Mouse (Mus musculus): Measurements from ENCODE around the gene Mpzl3. TPM values are rescaled to one million over a fixed set of nuclear protein-coding genes. Genes with fewer than 3 reads are reported as not detected.

Mpzl3 gene
- polyA plus RNA-seq, 1 experiment from 2014 or later, result 5.4 TPM

DNA sequence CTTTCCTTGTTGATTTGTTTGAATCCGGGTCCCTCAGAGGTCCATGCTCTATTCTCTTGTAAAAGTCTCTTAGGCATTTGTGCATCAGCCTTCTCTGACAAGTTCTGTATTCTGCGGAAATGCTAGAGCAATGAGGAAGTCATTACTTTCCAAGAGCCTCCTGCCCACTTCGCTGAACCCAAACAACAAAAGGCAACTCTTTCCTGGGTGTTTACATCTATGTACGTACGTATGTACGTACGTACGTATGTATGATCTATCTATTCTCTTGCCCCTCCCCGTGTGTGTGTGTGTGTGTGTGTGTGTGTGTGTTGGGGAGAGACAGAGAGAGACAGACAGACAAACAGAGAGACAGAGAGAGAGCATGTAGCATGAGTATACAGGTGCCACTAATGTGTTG is 61.8 kb downstream of the Mpzl3 start:
- no peaks in the 10 kb centered on the region for H3K9me3 ChIP-seq
- H3K9ac ChIP-seq, result no peak overlapping the region
- no peaks in the 10 kb centered on the region for H3K36me3 ChIP-seq
- no peak for ATAC-seq
- H3K4me3 ChIP-seq (replicated peaks), result no peak overlapping the region
- no peaks in the 10 kb centered on the region for H3K27me3 ChIP-seq (replicated peaks)
- 41% methylated on average over 9 of the region's 9 CpGs for WGBS
- H3K4me1 ChIP-seq (replicated peaks), result peaks cover 16% of the 10 kb centered on the region
- no peak overlapping the region for H3K27ac ChIP-seq
- H3K4me2 ChIP-seq (replicated peaks), result no peak overlapping the region

DNA sequence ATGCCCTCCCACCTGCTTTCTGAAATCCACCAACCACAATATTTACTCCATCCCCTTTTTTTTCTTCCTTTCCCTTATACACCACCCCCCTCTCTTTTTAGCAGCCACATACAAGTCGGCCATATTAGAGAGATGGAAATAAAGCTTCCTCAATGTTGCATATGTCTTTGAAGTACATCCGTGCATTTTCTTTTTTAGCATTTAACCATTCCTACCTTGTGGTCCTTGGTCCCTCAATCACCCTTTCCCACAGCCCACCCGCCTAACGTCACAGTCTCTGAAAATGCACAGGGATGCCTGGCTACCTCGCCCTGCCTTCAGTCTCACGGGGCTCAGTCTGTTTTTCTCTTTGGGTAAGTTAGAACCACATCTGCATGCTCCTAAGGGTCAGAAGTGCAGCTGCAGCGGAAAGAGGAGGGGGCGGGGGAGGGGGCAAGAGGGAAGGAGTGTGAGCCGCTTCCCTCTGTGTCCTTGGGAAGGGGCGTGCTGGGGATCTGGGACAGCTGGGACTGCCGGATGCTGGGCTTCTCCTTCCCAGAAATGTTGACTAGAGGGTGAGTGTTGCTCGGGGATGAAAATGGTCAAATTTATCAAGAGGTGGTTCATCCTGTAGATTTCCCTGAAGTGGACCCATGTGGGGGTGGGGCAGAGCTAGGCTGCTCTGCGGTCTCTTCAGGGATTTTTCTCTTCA is 62.9 kb downstream of the Mpzl3 start, which contains the start of gene Scn2b:
Gene Scn2b (plus strand): TSS at position 42 of the 691 bp plus-strand sequence.
- Histone ChIP-seq H3K4me2 (replicated peaks) (peak within 1 kb of the TSS; percentile 62), H3K27ac (peak within 1 kb of the TSS; percentile 60; the same call in 1 of the 2 replicates), H3K9me3 (no peaks in the 10 kb centered on the region), H3K27me3 (replicated peaks) (no peaks in the 10 kb centered on the region), H3K4me3 (replicated peaks) (peak within 1 kb of the TSS; percentile 50), H3K36me3 (no peaks in the 10 kb centered on the region), H3K4me1 (replicated peaks) (peaks cover 24% of the 10 kb centered on the region), H3K9ac (peak within 1 kb of the TSS; percentile 53)
- no peak for ATAC-seq
- 2% methylated on average over 13 of the region's 13 CpGs for WGBS

DNA sequence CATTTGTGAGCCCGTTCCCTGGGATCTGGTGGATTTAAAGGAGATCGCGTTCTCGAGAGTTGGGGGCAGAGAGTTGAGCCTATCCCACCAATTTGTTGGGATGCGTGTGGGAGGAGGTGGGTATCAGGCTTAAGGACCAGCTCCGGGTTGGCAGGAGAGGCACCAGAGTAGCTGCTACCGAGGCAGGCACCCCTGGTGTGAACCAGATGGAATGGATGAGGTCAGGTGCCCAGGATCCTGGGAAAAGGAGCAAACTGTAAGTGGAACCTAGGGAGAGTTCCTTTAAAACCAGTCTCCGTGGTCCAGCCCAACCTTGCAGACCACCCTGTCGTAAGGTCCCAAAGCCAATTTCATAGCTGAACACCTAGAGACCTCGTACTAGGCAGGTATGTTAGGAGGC is 63.6 kb downstream of the Mpzl3 start:
- no peak for ATAC-seq
- H3K27ac ChIP-seq, result no peak overlapping the region
- no peaks in the 10 kb centered on the region for H3K27me3 ChIP-seq (replicated peaks)
- H3K4me3 ChIP-seq (replicated peaks), result peak overlapping the region; percentile 50
- peaks cover 24% of the 10 kb centered on the region for H3K4me1 ChIP-seq (replicated peaks)
- WGBS, result 28% methylated on average over 10 of the region's 10 CpGs
- no peaks in the 10 kb centered on the region for H3K36me3 ChIP-seq
- H3K4me2 ChIP-seq (replicated peaks), result peak overlapping the region; percentile 62
- H3K9ac ChIP-seq, result no peak overlapping the region; the same call in 1 of the 2 replicates
- H3K9me3 ChIP-seq, result no peaks in the 10 kb centered on the region

DNA sequence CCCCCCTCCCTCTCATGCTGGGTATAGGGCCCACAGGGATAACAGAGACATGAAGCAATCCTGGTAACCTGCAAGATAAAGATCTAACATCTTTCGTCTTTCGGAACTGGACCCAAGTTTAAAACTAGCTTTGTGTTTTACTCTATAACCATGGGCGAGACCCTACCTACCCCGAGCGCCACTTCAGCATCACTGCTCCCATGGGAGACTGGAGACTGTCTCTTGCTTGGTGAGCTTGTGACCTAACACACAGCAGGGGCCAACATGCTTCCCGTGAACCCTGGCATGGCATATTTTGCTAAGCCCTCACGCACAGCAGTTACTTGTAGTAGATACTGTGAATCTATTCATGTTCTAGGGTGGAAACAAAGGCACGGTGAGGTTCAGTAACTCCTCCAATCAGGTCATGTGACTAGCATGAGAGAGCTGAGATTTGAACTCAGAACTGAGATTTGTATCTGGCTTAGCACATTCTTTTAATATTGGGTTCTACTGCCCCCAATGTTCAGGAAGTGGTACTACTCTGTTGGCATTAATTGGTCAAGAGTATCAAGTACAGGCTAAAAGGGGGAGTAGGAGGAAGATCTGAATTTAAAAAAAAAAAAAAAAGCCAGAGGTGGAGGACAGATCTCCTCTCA is 64.4 kb downstream of the Mpzl3 start:
- Histone ChIP-seq H3K4me3 (replicated peaks) (no peak overlapping the region), H3K9me3 (no peaks in the 10 kb centered on the region), H3K27me3 (replicated peaks) (no peaks in the 10 kb centered on the region), H3K9ac (no peak overlapping the region), H3K27ac (no peak overlapping the region), H3K4me2 (replicated peaks) (no peak overlapping the region), H3K4me1 (replicated peaks) (peaks cover 24% of the 10 kb centered on the region), H3K36me3 (no peaks in the 10 kb centered on the region)
- 95% methylated on average over 8 of the region's 8 CpGs for WGBS
- ATAC-seq, result no peak

DNA sequence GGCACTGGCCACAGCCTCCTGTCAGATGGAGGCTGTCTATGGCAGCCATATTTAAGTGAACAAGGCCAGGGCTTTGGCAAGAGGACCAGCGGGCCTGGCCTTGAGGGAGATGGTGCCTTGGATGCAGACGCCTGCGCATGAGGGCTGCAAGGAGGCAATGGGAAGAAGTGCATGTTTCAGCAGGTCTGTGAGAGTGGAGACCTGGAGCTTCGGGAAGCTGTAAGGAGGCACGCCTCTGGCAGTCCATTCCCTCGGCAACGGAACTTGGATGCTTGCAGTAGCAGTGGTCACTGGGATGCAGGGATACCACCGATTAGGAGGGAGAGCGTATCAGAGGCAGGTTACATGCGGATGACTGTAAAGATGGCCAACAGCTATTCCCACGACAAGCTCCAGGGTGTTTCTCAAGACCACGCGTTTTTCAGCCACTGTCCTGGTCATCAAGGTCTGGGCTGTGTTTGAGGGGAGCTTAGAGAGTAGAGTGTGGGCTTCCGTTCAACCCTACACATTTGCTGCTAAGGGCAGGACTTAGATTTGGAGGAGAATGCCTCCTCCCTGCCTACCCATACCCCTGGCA is 65.1 kb downstream of the Mpzl3 start:
- H3K27me3 ChIP-seq (replicated peaks), result no peaks in the 10 kb centered on the region
- H3K36me3 ChIP-seq, result no peaks in the 10 kb centered on the region
- no peak overlapping the region for H3K27ac ChIP-seq
- no peak overlapping the region for H3K4me3 ChIP-seq (replicated peaks)
- 90% methylated on average over 14 of the region's 14 CpGs for WGBS
- ATAC-seq, result no peak
- no peak overlapping the region for H3K4me2 ChIP-seq (replicated peaks)
- no peak overlapping the region for H3K9ac ChIP-seq
- H3K4me1 ChIP-seq (replicated peaks), result peaks cover 24% of the 10 kb centered on the region
- no peaks in the 10 kb centered on the region for H3K9me3 ChIP-seq

DNA sequence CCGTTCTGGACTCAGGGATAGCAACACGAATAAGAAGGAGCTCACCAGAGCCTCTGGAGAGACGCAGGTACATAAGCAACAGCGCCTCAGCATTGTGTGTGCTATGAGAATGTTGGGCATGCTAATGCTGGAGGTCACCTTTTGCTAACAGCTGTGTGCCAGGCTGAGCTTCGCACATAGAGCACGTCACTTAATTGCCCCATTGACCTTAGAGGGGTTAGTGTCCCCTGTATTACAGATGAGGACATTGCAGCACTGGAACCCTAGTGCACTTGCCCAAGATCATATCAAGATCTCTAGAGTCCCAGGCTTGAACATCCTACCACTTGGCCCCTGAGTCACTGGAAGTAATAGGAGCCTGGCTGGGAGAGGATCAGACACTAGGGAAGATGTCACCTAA is 65.6 kb downstream of the Mpzl3 start:
- Histone ChIP-seq H3K36me3 (no peaks in the 10 kb centered on the region), H3K4me1 (replicated peaks) (peaks cover 24% of the 10 kb centered on the region), H3K9ac (no peak overlapping the region), H3K27me3 (replicated peaks) (no peaks in the 10 kb centered on the region), H3K4me2 (replicated peaks) (no peak overlapping the region), H3K27ac (no peak overlapping the region), H3K9me3 (no peaks in the 10 kb centered on the region), H3K4me3 (replicated peaks) (no peak overlapping the region)
- 84% methylated on average over 6 of the region's 6 CpGs for WGBS
- ATAC-seq, result no peak

DNA sequence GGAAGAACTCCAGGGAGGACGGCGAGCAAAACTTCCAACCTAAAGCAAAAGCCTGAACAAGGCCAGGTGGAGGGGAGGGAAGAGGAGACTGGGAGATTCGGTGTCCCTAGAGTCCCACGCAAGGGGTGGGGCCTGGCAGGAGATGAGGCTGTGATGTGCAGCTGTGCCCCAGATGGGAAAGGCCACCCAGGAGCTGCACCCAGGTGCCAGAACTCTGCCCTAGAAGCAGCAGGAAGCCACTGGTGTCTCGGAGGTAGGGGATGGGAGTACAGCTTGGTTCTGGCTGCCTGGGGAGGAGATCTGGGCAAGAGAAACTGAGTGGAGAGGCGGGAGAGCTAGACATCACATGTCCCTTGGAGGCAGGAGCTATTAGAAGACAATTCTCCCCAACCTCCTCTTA is 66.0 kb downstream of the Mpzl3 start:
- Histone ChIP-seq H3K9ac (no peak overlapping the region), H3K4me3 (replicated peaks) (no peak overlapping the region), H3K4me1 (replicated peaks) (peaks cover 24% of the 10 kb centered on the region), H3K36me3 (no peaks in the 10 kb centered on the region), H3K27ac (no peak overlapping the region), H3K9me3 (no peaks in the 10 kb centered on the region), H3K27me3 (replicated peaks) (no peaks in the 10 kb centered on the region), H3K4me2 (replicated peaks) (no peak overlapping the region)
- 66% methylated on average over 6 of the region's 6 CpGs for WGBS
- ATAC-seq, result no peak

DNA sequence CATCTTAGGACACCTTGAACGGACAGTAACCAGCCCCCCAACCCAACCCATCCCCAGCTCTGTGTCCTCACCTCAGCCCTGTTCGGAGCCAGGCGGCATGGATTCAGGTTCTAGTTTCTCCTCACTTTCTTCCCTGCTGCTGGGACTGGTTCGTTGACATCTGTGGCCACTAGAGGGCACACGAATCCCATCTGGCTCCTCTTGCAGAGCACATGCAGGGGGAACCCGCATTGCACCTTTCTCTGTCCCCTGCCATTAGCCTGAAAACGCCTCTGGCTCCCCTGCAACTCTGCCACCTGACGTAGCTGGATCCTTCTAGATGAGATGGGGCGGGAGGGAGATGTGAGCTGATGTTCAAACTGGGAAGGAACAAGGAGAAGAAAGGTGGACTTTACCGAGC is 66.8 kb downstream of the Mpzl3 start:
- no peak overlapping the region for H3K9ac ChIP-seq
- H3K36me3 ChIP-seq, result no peaks in the 10 kb centered on the region
- 0 out of 2 replicates have a peak overlapping the region, but pooled peaks have one; percentile 2 for H3K4me3 ChIP-seq (replicated peaks)
- peak overlapping the region; percentile 36; the same call in 1 of the 2 replicates for H3K27ac ChIP-seq
- H3K4me2 ChIP-seq (replicated peaks), result peak overlapping the region; percentile 53
- ATAC-seq, result peak; percentile 79
- H3K4me1 ChIP-seq (replicated peaks), result peaks cover 18% of the 10 kb centered on the region
- no peaks in the 10 kb centered on the region for H3K9me3 ChIP-seq
- 4% methylated on average over 10 of the region's 10 CpGs for WGBS
- H3K27me3 ChIP-seq (replicated peaks), result no peaks in the 10 kb centered on the region

DNA sequence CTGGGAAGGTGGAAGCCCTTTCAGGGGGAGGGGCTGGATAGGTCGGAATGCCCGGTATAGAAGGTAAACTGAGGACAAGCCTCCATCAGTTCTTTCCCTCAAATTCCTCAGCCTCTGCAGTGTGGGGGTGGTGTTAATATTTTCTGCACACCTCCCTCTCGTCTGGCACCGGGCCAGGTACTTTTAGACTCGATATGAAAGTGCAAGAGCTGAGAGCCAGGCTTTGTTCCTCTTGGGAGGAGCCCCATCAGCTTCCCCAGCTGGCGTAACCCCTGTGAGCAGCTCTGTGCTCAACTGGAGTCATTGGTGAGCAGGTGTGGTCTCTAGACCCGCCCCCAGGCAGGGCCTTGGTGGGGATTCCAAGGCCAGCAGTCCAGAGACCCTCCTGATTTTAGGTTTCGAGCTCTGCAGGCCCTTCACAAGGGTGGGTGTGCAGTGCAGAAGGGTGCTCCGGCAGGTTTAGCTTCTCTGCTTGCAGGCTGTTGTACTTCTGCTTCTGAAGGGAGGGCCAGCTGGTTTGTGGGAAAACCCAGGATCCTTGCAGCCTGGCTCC is 67.3 kb downstream of the Mpzl3 start:
- Histone ChIP-seq H3K9me3 (no peaks in the 10 kb centered on the region), H3K36me3 (no peaks in the 10 kb centered on the region), H3K9ac (no peak overlapping the region), H3K27ac (peak overlapping the region; percentile 36), H3K27me3 (replicated peaks) (no peaks in the 10 kb centered on the region), H3K4me2 (replicated peaks) (peak overlapping the region; percentile 53), H3K4me1 (replicated peaks) (peaks cover 17% of the 10 kb centered on the region), H3K4me3 (replicated peaks) (0 out of 2 replicates have a peak overlapping the region, but pooled peaks have one; percentile 2)
- WGBS, result 26% methylated on average over 9 of the region's 9 CpGs
- peak; percentile 82 for ATAC-seq

DNA sequence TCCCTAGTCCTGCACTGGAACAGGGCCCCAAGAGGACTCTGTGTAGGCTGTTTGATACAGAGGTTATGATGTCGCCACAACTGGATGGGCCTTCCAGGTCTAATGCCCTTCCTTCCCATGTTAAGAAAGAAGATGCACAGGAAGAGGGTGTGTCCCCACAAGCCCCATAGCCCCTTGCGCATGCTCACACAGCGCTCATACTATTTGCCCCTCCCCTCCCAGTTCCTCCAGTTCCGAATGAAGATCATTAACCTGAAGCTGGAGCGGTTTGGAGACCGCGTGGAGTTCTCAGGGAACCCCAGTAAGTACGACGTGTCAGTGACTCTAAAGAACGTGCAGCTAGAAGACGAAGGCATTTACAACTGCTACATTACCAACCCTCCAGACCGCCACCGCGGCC is 70.2 kb downstream of the Mpzl3 start:
- H3K9ac ChIP-seq, result no peak overlapping the region
- H3K4me3 ChIP-seq (replicated peaks), result no peak overlapping the region
- peaks cover 9% of the 10 kb centered on the region for H3K4me1 ChIP-seq (replicated peaks)
- H3K36me3 ChIP-seq, result no peaks in the 10 kb centered on the region
- H3K27ac ChIP-seq, result no peak overlapping the region
- no peak overlapping the region for H3K4me2 ChIP-seq (replicated peaks)
- H3K9me3 ChIP-seq, result no peaks in the 10 kb centered on the region
- ATAC-seq, result no peak
- WGBS, result 92% methylated on average over 14 of the region's 14 CpGs
- H3K27me3 ChIP-seq (replicated peaks), result 0 out of 2 replicates have a peak, but pooled peaks cover 3% of the 10 kb centered on the region

DNA sequence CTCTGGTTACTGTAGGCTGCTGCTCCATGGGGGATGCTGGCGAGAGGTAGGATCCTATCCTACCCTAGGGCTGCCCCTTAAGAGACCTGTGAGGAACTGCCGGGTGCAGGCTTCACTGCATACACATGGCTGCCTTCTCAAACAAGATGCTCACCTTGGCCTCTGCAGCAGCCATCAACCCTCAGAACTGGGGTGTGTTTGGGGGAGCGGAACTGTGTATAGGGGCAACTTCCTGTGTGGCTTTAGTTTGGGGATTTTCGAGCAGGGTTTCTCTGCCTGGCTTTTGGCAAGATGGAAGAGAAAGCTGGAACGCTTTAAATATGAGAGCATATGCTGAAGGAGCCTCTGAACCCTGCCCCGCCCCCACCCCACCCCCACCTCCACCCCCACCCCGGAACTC is 72.0 kb downstream of the Mpzl3 start:
- H3K27ac ChIP-seq, result no peak overlapping the region
- WGBS, result 62% methylated on average over 7 of the region's 7 CpGs
- H3K27me3 ChIP-seq (replicated peaks), result 0 out of 2 replicates have a peak, but pooled peaks cover 3% of the 10 kb centered on the region
- H3K4me2 ChIP-seq (replicated peaks), result no peak overlapping the region
- H3K9ac ChIP-seq, result no peak overlapping the region
- ATAC-seq, result no peak
- H3K9me3 ChIP-seq, result no peaks in the 10 kb centered on the region
- peaks cover 7% of the 10 kb centered on the region for H3K4me1 ChIP-seq (replicated peaks)
- H3K36me3 ChIP-seq, result no peaks in the 10 kb centered on the region
- H3K4me3 ChIP-seq (replicated peaks), result no peak overlapping the region

Data from intestine, embryonic 15.5 days (tissue).